Mouse (Mus musculus) left cerebral cortex, postnatal 36 days (tissue): ENCODE results near the gene Psmb1. TPM values are rescaled to one million over a fixed set of nuclear protein-coding genes. Genes with fewer than 3 reads are reported as not detected.
A peak's percentile ranks its signal among the peaks of the same experiment; 100 is the strongest.
"Not testable (repeated sequence)": the region's sequence is repeated elsewhere in the genome, so short reads cannot be mapped to it uniquely, and the experiment has no call there.

Experiments
- DNase-seq, 2 experiments: peaks; one replicate each; pipeline ENCODE4 v3.0.0; 2021 to 2022; ENCODE audit warnings: low spot score in 2 of 2, mixed read lengths in 1 of 2
- intact Hi-C: fragments of 180-260 bp; cut with DNase I; formaldehyde crosslinking; loops from one replicate; pipeline ENCODE4 v1.15.1; 2025
- total RNA-seq, 2 experiments: library from RNA; stranded (reverse); gene quantifications; 2 replicates each; pipeline ENCODE4 v1.2.3; 2021

Psmb1 gene
- 100 to 1,000 TPM; 122 to 128 TPM for total RNA-seq

DNA sequence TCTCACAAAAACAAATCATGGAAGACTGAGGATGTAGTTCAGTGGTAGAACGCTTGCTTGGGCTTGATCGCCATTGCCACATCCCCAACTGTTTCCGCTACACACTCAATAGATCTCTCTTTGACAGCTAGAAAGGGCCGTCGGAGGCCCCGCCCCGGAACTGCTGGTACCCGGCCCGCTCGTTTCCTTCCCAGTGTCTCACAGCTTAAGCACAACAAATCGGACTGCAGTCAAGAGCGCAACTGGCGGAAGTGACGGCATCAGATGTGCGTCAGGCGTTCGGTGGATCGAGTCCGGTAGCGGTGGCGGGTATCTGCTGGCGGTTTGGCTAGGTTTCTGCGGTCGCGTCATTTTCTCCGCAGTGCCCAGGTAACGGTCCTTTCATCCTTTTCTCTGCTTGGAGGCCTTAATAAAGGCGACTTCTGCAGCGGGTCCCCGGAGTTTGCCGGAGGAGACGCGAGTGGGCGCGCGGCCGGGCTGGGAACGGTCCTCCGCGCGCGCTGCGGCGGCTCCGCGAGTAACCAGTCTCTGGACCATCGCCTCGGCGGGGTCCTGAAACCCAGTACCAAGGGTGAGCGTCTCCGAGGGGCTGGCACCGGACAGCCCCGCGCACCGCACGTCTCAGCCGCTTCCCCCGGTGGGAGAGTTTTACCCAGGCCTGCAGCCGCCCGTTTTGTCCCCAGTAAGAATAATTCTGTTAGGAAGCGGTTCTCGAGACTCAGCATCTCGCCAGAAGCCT is at the start of gene Psmb1, which contains the start of gene Tbp:
TSS of gene Psmb1 (minus strand) at position 96 of the 739 bp plus-strand sequence.
TSS of gene Tbp (plus strand) at position 233 of the 739 bp plus-strand sequence.
- intact Hi-C loops: no loop called here
- peak; percentile 98 for DNase-seq

DNA sequence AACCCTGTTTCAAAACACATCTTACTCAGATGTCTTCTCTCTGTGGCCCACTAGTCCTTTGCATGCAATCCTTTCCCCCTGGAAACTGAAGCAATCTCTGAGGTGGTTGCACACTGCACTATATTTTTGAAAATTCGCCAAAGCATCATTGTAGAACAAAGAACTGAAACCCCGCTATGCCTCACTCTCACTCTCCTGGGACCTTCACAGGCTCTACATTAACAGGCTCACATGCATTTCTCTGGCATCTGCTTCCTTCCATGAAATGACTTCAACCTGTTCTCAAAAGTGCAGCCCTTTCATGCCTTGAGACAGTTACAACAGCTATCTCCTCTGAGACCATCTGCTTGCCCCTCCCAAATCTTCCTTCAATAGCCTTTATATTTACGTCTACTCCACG is 46.9 kb upstream of the Psmb1 start:
- intact Hi-C loops: no loop called here

DNA sequence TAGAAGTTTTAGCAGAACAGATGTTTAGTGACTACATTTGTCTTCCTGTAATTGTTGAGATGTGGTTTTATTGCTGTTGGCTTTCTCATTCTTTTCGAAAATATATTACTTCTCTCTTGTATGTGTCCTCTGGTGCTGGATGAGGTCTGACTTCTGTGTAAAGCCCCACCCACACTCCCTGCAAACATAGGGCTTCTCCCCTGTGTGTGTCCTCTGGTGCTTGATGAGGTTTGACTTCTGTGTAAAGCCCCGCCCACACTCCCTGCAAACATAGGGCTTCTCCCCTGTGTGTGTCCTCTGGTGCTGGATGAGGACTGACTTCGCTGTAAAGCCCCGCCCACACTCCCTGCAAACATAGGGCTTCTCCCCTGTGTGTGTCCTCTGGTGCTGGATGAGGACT is 44.3 kb upstream of the Psmb1 start:
- intact Hi-C loops, DNase-seq: not testable (repeated sequence)

More for the DNA sequence above, 46.9 kb upstream of the Psmb1 start:
- DNase-seq: no peak

DNA sequence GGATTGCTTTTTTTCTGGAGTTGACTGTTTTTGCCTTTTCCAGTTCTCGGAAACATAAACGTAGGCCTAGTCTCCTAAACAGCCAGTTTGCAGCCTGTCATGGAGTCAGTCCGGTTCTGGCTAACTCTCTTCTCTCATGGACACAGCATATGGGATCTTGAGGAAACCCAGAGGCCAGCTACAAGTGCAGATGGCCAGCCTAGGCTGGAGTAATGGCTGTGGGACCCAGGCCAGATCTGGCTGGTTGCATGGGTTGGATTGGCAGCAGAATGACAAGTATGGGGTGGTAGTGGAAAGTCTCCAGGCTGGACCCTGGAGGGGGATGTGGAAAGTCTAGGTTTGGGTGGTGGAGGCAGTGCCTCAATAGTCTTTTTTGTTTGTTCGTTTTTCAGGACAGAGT is 40.8 kb upstream of the Psmb1 start:
- no peak for DNase-seq
- intact Hi-C loops: no loop called here

DNA sequence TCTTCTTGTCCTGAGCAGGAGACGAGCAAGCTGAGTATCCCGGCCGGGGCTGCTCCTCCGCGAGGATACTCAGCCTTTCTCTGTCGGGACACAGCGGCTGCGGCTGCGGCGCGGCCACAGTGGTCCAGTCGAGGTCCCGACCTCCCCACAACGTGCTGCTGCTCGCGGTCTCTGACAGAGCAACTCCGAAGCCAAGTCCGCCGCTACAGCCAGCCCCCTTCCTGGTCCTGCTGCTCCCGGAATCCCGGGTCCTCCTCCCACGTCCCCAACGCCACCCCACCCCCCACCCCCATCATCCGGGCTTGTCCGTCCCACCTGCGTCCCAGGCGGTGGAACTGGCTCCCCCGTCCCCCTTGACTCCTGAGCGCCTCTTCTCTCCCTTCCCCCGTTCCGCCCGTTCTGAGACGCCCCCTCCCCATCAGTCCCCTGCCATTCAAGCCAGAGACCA is 36.9 kb upstream of the Psmb1 start:
- DNase-seq: no peak
- intact Hi-C loops: no loop called here

DNA sequence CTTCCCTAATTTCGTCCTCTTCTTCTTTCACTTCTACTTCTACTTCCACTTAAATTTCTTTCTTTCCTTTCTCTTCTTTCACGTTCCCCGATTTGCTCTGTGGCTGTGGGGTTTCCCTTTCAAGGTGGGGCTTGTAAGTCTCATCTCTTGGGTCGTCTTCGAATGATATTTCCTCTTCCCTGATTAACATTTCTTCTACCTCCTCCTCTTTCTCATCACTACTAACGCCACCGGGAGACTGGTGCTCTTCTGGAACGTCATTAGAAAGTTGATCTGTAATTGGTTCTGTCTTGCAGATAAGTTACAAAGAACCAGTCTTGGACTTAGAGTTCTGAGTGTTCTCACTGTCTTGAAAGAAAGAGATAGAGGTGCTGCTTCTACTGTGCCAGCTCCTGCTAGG is 36.4 kb upstream of the Psmb1 start:
- intact Hi-C loops: no loop called here
- no peak for DNase-seq

DNA sequence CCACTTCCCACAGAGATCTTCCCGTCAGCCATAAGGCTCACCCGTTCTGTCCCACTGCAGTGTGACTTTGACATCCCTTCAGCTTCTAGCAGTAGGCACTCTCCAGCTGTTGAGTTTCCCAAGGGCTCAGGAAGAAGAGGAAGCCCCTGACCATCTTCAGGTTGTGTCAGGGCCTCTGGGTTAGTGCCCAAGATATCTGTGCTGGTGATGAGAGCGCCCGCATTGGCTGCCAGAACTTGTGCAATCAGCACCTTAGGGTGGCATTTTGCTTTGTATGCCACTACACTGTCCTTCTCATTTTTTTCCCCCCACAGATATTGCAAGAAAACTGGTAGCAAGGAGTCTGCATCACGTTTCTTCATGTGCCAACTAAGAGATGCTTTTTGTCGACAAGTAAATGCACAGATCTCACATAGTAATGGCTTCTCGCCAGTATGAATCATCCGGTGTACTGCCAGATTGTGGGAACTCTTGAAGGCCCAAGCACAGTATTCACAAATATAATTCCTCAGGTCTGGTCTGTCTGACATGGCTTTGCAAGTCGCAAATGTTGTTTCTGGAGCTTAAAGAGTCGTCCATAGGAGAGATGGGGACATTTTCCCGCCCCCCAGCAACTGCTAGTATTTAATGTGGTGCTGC is 35.7 kb upstream of the Psmb1 start:
- intact Hi-C loops: no loop called here
- DNase-seq: peak; percentile 41 to 54

DNA sequence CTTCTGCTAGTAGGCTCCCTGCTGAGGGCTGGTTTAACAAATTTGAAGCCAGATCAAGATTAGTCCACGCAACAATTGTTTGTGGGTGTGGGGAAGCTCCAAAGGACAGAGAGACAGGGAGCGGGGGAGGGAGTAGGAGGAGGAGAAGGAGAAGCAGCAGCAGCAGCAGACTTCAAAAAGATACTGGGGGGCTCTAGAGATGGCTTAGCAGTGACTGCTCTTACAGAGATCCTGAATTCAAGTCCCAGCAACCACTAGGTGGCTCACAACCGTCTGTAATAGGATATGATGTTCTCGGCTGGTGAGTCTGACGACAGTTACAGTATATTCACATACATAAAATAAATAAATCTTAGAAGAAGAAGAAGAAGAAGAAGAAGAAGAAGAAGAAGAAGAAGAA is 30.6 kb upstream of the Psmb1 start:
- peak in 1 of 2 experiments; percentile 34 for DNase-seq
- intact Hi-C loops: loop anchor here (5.0 kb wide), 1 partner anchor 192 kb away; no protein-coding TSS in a partner anchor

DNA sequence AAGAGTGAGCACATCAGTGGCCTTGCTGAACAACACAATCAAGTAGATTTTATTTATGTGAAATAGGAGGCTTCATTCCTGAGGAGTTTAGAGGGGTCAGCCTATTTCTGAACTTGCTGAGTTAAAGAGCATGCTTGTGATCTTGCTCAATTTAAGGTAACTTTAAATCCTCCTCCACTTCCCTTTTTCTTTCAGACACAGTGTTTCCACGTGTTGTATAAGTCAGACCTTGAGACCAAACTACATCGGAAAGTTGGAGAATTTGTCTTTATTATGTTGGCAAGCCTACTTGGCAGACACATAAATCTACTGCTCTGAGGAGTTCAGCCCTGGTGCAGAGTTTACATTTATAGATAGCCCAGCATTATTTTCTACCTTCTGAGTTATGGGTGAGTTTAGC is 29.3 kb upstream of the Psmb1 start:
- no peak for DNase-seq
- intact Hi-C loops: loop anchor here (5.0 kb wide), 1 partner anchor 33 kb away; the partner anchor contains the start of gene Prdm9

DNA sequence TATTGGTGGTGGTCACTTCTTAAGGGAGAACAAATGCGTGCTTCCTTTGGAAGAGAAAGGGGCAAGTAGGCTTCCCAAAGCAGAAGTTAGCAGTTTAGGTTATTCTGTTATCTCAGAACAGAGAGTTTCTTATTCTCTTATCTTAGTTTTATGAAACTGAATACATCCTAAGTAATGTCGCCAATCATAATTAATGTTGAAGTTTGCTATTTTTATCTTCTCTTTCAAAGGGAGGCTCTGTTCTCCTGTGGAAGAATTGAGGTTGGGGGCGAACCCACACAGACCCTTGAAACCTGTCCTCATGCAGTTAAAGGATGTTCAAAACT is 28.2 kb upstream of the Psmb1 start:
- intact Hi-C loops: loop anchor here (5.0 kb wide), 1 partner anchor 35 kb away; the partner anchor contains the start of gene Prdm9

DNA sequence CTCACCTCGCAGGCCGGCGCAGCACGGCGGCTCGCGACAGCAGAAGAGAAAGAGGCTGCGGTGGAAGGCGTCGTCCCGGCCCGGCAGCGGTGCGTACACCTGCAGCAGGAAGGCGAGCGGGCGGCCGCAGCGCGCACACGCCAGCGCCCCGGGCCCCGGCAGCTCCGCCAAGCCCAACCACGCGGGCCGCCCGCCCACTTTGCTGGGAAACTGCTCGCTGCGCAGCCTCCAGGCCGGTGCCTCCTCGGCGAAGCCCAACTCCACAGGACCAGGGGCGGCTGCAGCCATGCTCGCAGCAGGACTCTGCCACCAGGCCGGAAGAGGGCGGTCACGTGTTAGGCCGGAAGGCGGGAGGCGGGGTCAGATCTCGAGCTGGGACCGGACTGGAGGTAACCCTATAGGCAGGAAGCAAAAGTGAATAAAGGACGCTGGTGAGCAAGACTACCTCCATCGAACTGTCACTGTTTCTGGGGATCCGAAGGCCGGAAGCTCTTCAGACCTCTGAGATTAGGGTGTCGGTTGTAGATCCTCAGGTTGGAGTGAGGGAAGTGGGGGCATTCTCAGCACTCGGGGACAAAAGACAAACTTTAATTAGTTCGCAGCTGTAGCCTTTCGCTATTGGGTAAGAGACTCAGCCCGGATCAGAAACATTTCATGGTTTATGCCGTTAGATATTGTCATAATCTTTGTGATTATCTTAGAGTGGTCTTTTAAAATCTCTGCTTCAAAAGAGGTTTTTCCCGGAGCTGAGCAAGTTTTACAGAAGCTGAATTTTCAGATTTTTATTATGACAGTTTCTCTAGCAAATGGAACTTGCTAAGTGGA is 27.6 kb upstream of the Psmb1 start, which contains the start of gene Pdcd2:
TSS of gene Pdcd2 (minus strand) at position 316 of the 825 bp plus-strand sequence.
- peak; percentile 91 for DNase-seq
- intact Hi-C loops: loop anchor here (5.0 kb wide), 1 partner anchor 35 kb away; the partner anchor contains the start of gene Prdm9

More for the DNA sequence above, 28.2 kb upstream of the Psmb1 start:
- DNase-seq: no peak

DNA sequence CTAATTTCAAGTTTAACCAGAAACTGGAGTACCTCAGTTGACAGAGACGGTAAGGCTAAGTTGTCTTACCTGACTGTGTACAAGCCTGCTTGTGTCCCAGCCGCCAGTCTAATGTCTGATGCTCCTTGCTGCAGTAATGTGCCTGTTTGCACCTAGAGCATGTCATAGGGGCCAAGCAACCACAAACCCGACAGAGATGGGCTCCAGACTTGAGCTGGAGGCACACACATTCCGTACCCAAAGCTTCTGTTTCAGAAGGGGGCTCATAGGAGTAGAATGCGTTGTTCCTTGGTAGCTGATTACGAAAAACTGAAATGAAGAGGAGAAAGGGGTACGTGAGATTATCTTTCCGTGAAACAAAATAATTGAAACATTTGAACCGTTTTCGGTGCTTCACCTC is 26.8 kb upstream of the Psmb1 start:
- no peak for DNase-seq
- intact Hi-C loops: loop anchor here (5.0 kb wide), 1 partner anchor 36 kb away; the partner anchor contains the start of gene Prdm9

DNA sequence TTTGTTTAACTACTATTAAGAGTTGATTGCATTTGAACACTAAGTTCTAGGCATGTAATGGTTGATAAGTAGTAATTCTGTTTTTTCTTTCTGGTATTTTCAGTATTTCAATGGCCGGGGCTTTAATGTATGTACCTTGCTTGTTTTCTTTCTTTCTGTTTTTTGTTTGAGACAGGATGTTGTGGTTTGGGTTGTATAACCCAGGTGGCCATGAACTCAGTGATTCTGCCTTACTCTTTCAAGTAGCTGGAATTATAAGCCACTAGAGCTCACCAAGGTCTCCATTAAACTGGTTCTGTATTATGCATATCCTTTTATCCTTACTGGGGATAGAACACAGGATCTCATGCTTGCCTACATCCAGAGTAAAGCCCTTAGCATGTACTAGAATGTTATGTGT is 19.2 kb upstream of the Psmb1 start:
- no peak for DNase-seq
- intact Hi-C loops: no loop called here

DNA sequence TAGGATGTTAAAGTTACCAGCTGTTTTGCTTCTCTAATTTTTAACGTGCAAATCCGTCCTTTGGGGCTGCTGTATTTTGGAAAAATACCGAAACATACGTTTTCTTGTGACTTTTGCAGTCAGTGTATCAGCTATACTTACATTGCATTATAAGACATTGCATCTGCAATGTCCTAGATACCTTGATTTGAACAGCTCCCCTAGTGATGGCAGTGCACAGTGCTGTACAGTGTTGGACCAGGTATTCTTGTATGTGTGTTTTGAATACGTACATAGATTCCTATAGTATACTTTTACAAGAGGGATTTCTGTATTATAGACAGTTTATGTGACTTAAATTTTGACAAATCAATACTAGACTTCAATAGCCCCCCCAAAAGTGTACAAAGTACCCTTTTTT is 18.6 kb upstream of the Psmb1 start:
- DNase-seq: no peak
- intact Hi-C loops: no loop called here

DNA sequence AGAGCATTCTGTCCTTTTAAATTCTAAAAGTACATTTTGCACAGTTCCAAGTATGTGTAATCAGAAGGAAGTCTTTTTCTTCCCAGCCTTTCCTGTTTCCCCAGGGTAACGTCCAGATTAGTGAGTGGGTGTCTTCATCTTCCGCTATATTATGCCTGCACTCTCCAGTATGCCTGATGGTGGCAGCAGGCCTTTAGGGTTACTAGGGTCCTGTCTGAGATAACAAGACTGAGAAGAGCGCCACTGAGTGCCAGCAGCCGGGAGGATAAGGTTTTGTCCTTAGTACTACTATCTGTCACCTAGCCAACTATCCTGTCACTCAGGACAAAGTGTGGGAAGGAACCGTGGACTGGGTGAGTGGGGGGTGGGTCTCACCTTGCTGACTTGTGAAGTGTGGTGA is 18.2 kb upstream of the Psmb1 start:
- DNase-seq: no peak
- intact Hi-C loops: no loop called here

DNA sequence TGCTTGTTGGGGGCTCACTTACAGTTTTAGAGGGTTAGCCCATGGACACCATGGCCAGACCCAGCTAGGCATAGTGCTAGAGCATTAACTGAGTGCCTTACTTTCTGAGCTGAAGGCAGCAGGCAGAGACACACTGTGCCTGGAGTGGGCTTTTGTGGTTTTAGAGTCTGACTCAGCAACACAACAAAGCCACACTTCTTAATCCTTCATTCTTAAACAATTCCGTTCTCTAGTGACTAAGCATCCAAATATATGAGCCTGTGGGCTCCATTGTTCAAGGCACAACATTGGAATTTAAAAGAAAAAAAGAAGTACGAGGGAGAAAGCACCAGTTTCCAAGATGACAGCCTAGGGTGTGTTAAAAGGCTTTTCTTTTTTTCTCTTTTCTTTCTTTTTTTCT is 11.1 kb upstream of the Psmb1 start:
- intact Hi-C loops: no loop called here
- no peak for DNase-seq

DNA sequence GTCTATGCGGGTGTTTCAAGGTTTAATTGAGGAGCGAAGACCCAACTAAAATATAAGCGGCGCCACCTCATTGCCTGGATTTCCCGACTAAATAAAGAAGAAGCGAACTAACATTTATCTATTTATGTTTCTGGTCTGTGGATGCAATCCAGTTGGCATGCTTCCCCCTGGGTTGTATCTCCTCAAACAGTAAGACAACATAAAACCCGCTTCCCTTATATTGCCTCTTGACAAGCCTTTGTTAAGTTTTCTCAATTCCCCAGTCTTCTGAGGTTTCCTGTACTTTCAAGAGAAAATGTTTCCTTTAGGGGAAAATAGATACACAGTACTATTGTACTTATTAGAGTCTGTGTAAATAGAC is 818 bp downstream of the Psmb1 start:
- DNase-seq: no peak
- intact Hi-C loops: no loop called here

DNA sequence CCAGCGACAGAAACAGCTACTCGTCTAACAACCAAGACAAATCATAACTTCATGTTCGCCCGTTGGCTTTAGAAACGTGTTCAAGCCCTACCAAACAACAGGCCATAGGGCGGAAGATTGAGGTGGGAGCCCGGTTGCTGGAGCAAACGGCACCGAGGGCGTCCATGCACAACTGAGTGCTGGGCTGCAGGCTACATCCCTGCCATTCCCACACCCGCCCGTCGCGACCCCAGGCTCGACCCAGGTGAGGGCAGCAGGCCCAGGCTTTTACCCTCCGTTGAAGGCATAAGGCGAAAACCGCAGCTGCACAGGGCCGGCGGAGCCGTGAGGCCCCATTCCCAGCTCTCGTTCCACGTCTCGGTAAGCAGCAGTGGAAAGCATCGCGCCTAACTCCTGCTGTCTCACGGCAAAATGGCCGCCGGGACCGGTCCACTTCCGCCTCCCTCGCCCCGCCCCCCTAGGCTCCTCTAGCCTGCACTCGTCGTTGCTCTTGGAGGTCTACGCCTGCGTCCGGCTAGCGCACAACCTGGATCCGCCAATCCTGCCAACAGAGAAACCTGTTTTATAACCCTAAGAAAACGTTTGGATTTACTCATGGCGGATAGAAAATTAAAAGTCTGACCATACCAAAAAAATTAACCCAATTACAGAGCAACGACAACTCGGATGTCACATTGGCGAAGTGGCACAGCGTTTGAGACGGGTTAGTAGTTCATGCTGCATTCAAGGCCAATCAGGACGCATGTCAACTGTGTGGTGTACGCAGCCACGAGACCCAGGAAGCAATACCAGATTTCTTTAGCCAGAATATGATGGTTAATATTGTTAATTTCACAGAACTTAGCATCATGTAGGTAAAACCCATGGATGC is 1.4 kb downstream of the Psmb1 start:
- DNase-seq: peak; percentile 95 to 96
- intact Hi-C loops: no loop called here

DNA sequence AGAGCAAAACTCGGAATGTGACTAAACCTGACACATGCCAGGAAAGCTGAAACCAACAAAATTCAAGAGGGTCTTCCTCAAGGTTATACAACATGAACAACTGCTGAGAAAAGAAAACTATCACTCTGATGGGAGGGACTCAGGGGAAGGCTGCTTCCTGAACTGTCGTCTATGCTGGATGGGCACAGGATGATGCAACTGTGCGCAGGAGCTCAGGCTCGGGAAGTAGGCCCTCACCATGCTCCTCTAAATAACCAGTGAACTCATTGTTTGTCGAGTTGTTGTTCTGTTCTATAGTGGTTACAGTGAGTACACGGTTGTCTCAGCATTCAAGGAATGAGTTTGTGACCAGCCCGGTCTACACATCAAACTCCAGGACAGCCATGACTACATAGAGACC is 9.0 kb downstream of the Psmb1 start:
- intact Hi-C loops: no loop called here
- DNase-seq: no peak
